In genomic region chr2:84750115-84750514, GRCm38 (mm10) we compare ENCODE assay signal across 17 mouse cellular contexts. TPM values are rescaled to one million over a fixed set of nuclear protein-coding genes. Genes with fewer than 3 reads are reported as not detected.
DNase-seq lines count a peak whose midpoint lies in the region; ATAC-seq and TF ChIP-seq lines count a peak whose summit lies in the region.
"Had no signal": no experiment of that assay in that cellular context is flagged by ENCODE, and none has a peak within 500 bp of the region (broad histone marks: within the 10 kb centered on the region; RNA-seq: fewer than 3 reads in every experiment).

No protein-coding gene starts in this region.

- no peak overlapping the region for H3K4me3 ChIP-seq in heart, embryonic 12.5 days
- H3K4me3 ChIP-seq in lung, adult 2 months (replicated peaks; ENCODE audit: extremely low read depth, low read depth, low read length): no peak overlapping the region
- H3K4me3 ChIP-seq in lung, embryonic 16.5 days (ENCODE audit: low read length): no peak overlapping the region
- no peak overlapping the region for H3K4me3 ChIP-seq in stomach, postnatal 0 days (ENCODE audit: low read depth, low read length)
- H3K4me3 ChIP-seq: forebrain, embryonic 15.5 days; liver, embryonic 12.5 days; neural tube, embryonic 15.5 days had no signal

- WGBS in heart, embryonic 12.5 days: 71% methylated on average over 6 of the region's 6 CpGs
- 48% methylated on average over 6 of the region's 6 CpGs for WGBS in lung, adult 2 months
- 47% methylated on average over 6 of the region's 6 CpGs for WGBS in lung, embryonic 16.5 days
- WGBS in stomach, postnatal 0 days: 41% methylated on average over 6 of the region's 6 CpGs

- H3K9ac ChIP-seq in heart, embryonic 12.5 days: no peak overlapping the region
- no peak overlapping the region for H3K9ac ChIP-seq in lung, embryonic 16.5 days (ENCODE audit: low read length)
- no peak overlapping the region for H3K9ac ChIP-seq in stomach, postnatal 0 days (ENCODE audit: low read length)
- H3K9ac ChIP-seq: forebrain, embryonic 15.5 days; liver, embryonic 12.5 days; neural tube, embryonic 15.5 days had no signal

- no peaks in the 10 kb centered on the region for H3K9me3 ChIP-seq in heart, embryonic 12.5 days (replicated peaks)
- no peaks in the 10 kb centered on the region for H3K9me3 ChIP-seq in lung, embryonic 16.5 days (ENCODE audit: control insufficient read depth, low read length)
- H3K9me3 ChIP-seq in stomach, postnatal 0 days (ENCODE audit: control insufficient read depth, low read length): no peaks in the 10 kb centered on the region
- H3K9me3 ChIP-seq: forebrain, embryonic 15.5 days; liver, embryonic 12.5 days; neural tube, embryonic 15.5 days had no signal

- ATAC-seq in heart, embryonic 12.5 days (ENCODE audit: insufficient number of reproducible peaks, low FRiP score): no peak
- peak; percentile 87 for ATAC-seq in lung, embryonic 16.5 days (ENCODE audit: low read depth)
- ATAC-seq in stomach, postnatal 0 days (ENCODE audit: low FRiP score, low TSS enrichment): peak; percentile 45; the same call in 1 of the 2 replicates
- no peak for ATAC-seq in erythroid progenitor cell, adult 5-6 weeks (replicated peaks; ENCODE audit: low FRiP score, poor library complexity, severe bottlenecking)
- ATAC-seq: forebrain, embryonic 15.5 days; liver, embryonic 12.5 days had no signal

- H3K4me1 ChIP-seq in heart, embryonic 12.5 days (replicated peaks): no peaks in the 10 kb centered on the region
- no peaks in the 10 kb centered on the region for H3K4me1 ChIP-seq in lung, adult 2 months (ENCODE audit: control insufficient read depth, insufficient read depth, low read length)
- no peaks in the 10 kb centered on the region for H3K4me1 ChIP-seq in lung, embryonic 16.5 days (replicated peaks; ENCODE audit: control insufficient read depth, insufficient read depth, low read length)
- H3K4me1 ChIP-seq in stomach, postnatal 0 days (replicated peaks; ENCODE audit: control insufficient read depth, insufficient read depth): no peaks in the 10 kb centered on the region
- H3K4me1 ChIP-seq: forebrain, embryonic 15.5 days; neural tube, embryonic 15.5 days had no signal

- peak; percentile 62 to 65 for DNase-seq in heart, adult 9 months (ENCODE audit: low spot score in 2 of 2)
- DNase-seq in lung, adult 18-20 months: peak; percentile 38 to 46
- no peak for DNase-seq in lung, adult 2 months
- DNase-seq in stomach, postnatal 0 days (ENCODE audit: low spot score): no peak
- DNase-seq in spleen, postnatal 14 days (ENCODE audit: low spot score in 2 of 2): no peak
- DNase-seq: cerebellum, adult 18-20 months; gastrocnemius, postnatal 10 days; kidney, adult 2 months; right cerebral cortex, adult 18-20 months; thymus, adult 18-20 months had no signal

- no peak overlapping the region for H3K27ac ChIP-seq in heart, embryonic 12.5 days (ENCODE audit: poor library complexity, severe bottlenecking)
- peak overlapping the region; percentile 47; the same call in 1 of the 2 replicates for H3K27ac ChIP-seq in lung, embryonic 16.5 days (ENCODE audit: low read length)
- no peak overlapping the region for H3K27ac ChIP-seq in stomach, postnatal 0 days (replicated peaks)
- H3K27ac ChIP-seq: forebrain, embryonic 15.5 days; liver, embryonic 12.5 days; neural tube, embryonic 15.5 days had no signal

- no peak for TF ChIP-seq EP300 in stomach, postnatal 0 days (optimal IDR thresholded peaks at IDR 0.05)

- no peak for TF ChIP-seq POLR2A in lung, adult 2 months (IDR thresholded peaks at IDR 0.05; ENCODE audit: borderline replicate concordance, extremely low read depth, low read depth, low read length)

- no peak overlapping the region for H3K4me2 ChIP-seq in heart, embryonic 12.5 days
- no peak overlapping the region for H3K4me2 ChIP-seq in lung, embryonic 16.5 days (ENCODE audit: low read depth, low read length)
- H3K4me2 ChIP-seq in stomach, postnatal 0 days (replicated peaks; ENCODE audit: low read depth): no peak overlapping the region
- H3K4me2 ChIP-seq: forebrain, embryonic 15.5 days; liver, embryonic 12.5 days; neural tube, embryonic 15.5 days had no signal

- no peaks in the 10 kb centered on the region for H3K36me3 ChIP-seq in heart, embryonic 12.5 days
- no peaks in the 10 kb centered on the region for H3K36me3 ChIP-seq in lung, embryonic 16.5 days (ENCODE audit: control insufficient read depth, insufficient read depth, low read length)
- no peaks in the 10 kb centered on the region for H3K36me3 ChIP-seq in stomach, postnatal 0 days (ENCODE audit: control insufficient read depth, insufficient read depth, low read length)
- H3K36me3 ChIP-seq: forebrain, embryonic 15.5 days; liver, embryonic 12.5 days; neural tube, embryonic 15.5 days had no signal

- H3K27me3 ChIP-seq in heart, embryonic 12.5 days (replicated peaks): no peaks in the 10 kb centered on the region
- H3K27me3 ChIP-seq in lung, embryonic 16.5 days (ENCODE audit: control insufficient read depth, insufficient read depth, low read depth, low read length): no peaks in the 10 kb centered on the region
- no peaks in the 10 kb centered on the region for H3K27me3 ChIP-seq in stomach, postnatal 0 days (ENCODE audit: control insufficient read depth, insufficient read depth, low read length)
- H3K27me3 ChIP-seq: forebrain, embryonic 15.5 days; neural tube, embryonic 15.5 days had no signal

- no peak for TF ChIP-seq CTCF in lung, adult 2 months (IDR thresholded peaks at IDR 0.05; ENCODE audit: insufficient read depth, low read length)
- TF ChIP-seq CTCF in stomach, postnatal 0 days (IDR thresholded peaks at IDR 0.05; ENCODE audit: low read depth): no peak

RNA-seq across cellular contexts. Expression of gene Gm19426, which starts 6.7 kb away (rescaled TPM):
- 8.5 and 9.2 TPM in 2 replicates for polyA plus RNA-seq in heart, embryonic 12.5 days (2016; fragmentation: Nextera tagmentation; extraction: Ambion mirVana)
- polyA plus RNA-seq in lung, adult 2 months (2012; rRNA removed): 1.8 and 4.1 TPM in 2 replicates
- 7.1 and 7.4 TPM in 2 replicates for polyA plus RNA-seq in lung, embryonic 16.5 days (2015; fragmentation: Nextera tagmentation; extraction: Ambion mirVana)
- 3.8 and 3.9 TPM in 2 replicates for polyA plus RNA-seq in stomach, postnatal 0 days (2015; fragmentation: Nextera tagmentation; extraction: Ambion mirVana)
- not detected in 2 replicates for total RNA-seq in erythroid progenitor cell, adult 5-6 weeks (2015; ENCODE audit: low replicate concordance)
- not detected in 2 replicates for total RNA-seq in erythroid progenitor cell, adult 5-6 weeks (2017; ENCODE audit: low replicate concordance)
- total RNA-seq: megakaryocyte, adult 5-6 weeks had no signal

RNA-seq across cellular contexts. Expression of gene Ypel4, which starts 16.3 kb away (rescaled TPM):
- 10.0 and 11.5 TPM in 2 replicates for polyA plus RNA-seq in heart, embryonic 12.5 days (2016; fragmentation: Nextera tagmentation; extraction: Ambion mirVana)
- 1.6 and 2.0 TPM in 2 replicates for polyA plus RNA-seq in lung, adult 2 months (2012; rRNA removed)
- polyA plus RNA-seq in lung, embryonic 16.5 days (2015; fragmentation: Nextera tagmentation; extraction: Ambion mirVana): 5.2 and 6.9 TPM in 2 replicates
- polyA plus RNA-seq in stomach, postnatal 0 days (2015; fragmentation: Nextera tagmentation; extraction: Ambion mirVana): 1.6 and 2.4 TPM in 2 replicates
- total RNA-seq in erythroid progenitor cell, adult 5-6 weeks (2015; ENCODE audit: low replicate concordance): 377 and 399 TPM in 2 replicates
- total RNA-seq in erythroid progenitor cell, adult 5-6 weeks (2017; ENCODE audit: low replicate concordance): 327 and 382 TPM in 2 replicates

RNA-seq across cellular contexts. Expression of gene Clp1, which starts 23.0 kb away (rescaled TPM):
- polyA plus RNA-seq in heart, embryonic 12.5 days (2016; fragmentation: Nextera tagmentation; extraction: Ambion mirVana): 22.7 and 23.6 TPM in 2 replicates
- 6.0 and 10.3 TPM in 2 replicates for polyA plus RNA-seq in lung, adult 2 months (2012; rRNA removed)
- 28.3 and 28.6 TPM in 2 replicates for polyA plus RNA-seq in lung, embryonic 16.5 days (2015; fragmentation: Nextera tagmentation; extraction: Ambion mirVana)
- 16.3 and 16.5 TPM in 2 replicates for polyA plus RNA-seq in stomach, postnatal 0 days (2015; fragmentation: Nextera tagmentation; extraction: Ambion mirVana)
- total RNA-seq in erythroid progenitor cell, adult 5-6 weeks (2015; ENCODE audit: low replicate concordance): 67.4 and 70.0 TPM in 2 replicates
- total RNA-seq in erythroid progenitor cell, adult 5-6 weeks (2017; ENCODE audit: low replicate concordance): 26.2 and 54.4 TPM in 2 replicates

RNA-seq across cellular contexts. Expression of gene Serping1, which starts 25.1 kb away (rescaled TPM):
- polyA plus RNA-seq in heart, embryonic 12.5 days (2016; fragmentation: Nextera tagmentation; extraction: Ambion mirVana): 32.2 and 32.8 TPM in 2 replicates
- polyA plus RNA-seq in lung, adult 2 months (2012; rRNA removed): 822 and 853 TPM in 2 replicates
- polyA plus RNA-seq in lung, embryonic 16.5 days (2015; fragmentation: Nextera tagmentation; extraction: Ambion mirVana): 143 and 153 TPM in 2 replicates
- 101 and 103 TPM in 2 replicates for polyA plus RNA-seq in stomach, postnatal 0 days (2015; fragmentation: Nextera tagmentation; extraction: Ambion mirVana)
- total RNA-seq in erythroid progenitor cell, adult 5-6 weeks (2015; ENCODE audit: low replicate concordance): 0.72 and 12.6 TPM in 2 replicates
- total RNA-seq in erythroid progenitor cell, adult 5-6 weeks (2017; ENCODE audit: low replicate concordance): 1.8 and 3.8 TPM in 2 replicates

RNA-seq across cellular contexts. Expression of gene Zdhhc5, which starts 35.1 kb away (rescaled TPM):
- 35.4 and 38.9 TPM in 2 replicates for polyA plus RNA-seq in heart, embryonic 12.5 days (2016; fragmentation: Nextera tagmentation; extraction: Ambion mirVana)
- 34.6 and 41.4 TPM in 2 replicates for polyA plus RNA-seq in lung, adult 2 months (2012; rRNA removed)
- polyA plus RNA-seq in lung, embryonic 16.5 days (2015; fragmentation: Nextera tagmentation; extraction: Ambion mirVana): 24.2 and 28.2 TPM in 2 replicates
- 24.1 and 29.7 TPM in 2 replicates for polyA plus RNA-seq in stomach, postnatal 0 days (2015; fragmentation: Nextera tagmentation; extraction: Ambion mirVana)
- 67.0 and 77.5 TPM in 2 replicates for total RNA-seq in erythroid progenitor cell, adult 5-6 weeks (2015; ENCODE audit: low replicate concordance)
- 83.7 and 85.0 TPM in 2 replicates for total RNA-seq in erythroid progenitor cell, adult 5-6 weeks (2017; ENCODE audit: low replicate concordance)

Comparison
In these comparisons a context has a peak if more than half of its experiments do, and no peak if none do; other contexts are left out.
1. DNase-seq: peak in heart, adult 9 months (2 of 2) and lung, adult 18-20 months (2 of 2); none in lung, adult 2 months (single experiment), stomach, postnatal 0 days (single experiment) and spleen, postnatal 14 days (0 of 2).
2. ATAC-seq: peak in lung, embryonic 16.5 days (single experiment) and stomach, postnatal 0 days (single experiment); none in heart, embryonic 12.5 days (single experiment) and erythroid progenitor cell, adult 5-6 weeks (single experiment).